Comparison of ENCODE assay signal across 8 mouse cellular contexts in genomic region chr5:115280050-115280687, GRCm38 (mm10). TPM values are rescaled to one million over a fixed set of nuclear protein-coding genes. Genes with fewer than 3 reads are reported as not detected.
DNase-seq lines count a peak whose midpoint lies in the region; ATAC-seq and TF ChIP-seq lines count a peak whose summit lies in the region.

No protein-coding gene starts in this region.

- DNase-seq in cerebellum, adult 2 months: peak in 1 of 2 experiments; percentile 44
- peak; percentile 34 for DNase-seq in liver
- no peak for DNase-seq in gastrocnemius, postnatal 4 days (ENCODE audit: low spot score in 2 of 2)
- DNase-seq in urinary bladder, postnatal 10 days (ENCODE audit: low spot score): no peak

- WGBS in cerebellum, adult 2 months: 3% methylated on average over 17 of the region's 17 CpGs
- 6% methylated on average over 17 of the region's 17 CpGs for WGBS in heart, embryonic 15.5 days
- 5% methylated on average over 17 of the region's 17 CpGs for WGBS in olfactory bulb, adult 2 months

- TF ChIP-seq POLR2A in cerebellum, adult 2 months (IDR thresholded peaks at IDR 0.05; ENCODE audit: borderline replicate concordance, insufficient read depth, low read length): no peak
- TF ChIP-seq POLR2A in olfactory bulb, adult 2 months (IDR thresholded peaks at IDR 0.05; ENCODE audit: insufficient read depth, low read depth, low read length): no peak

- H3K27me3 ChIP-seq in megakaryocyte, embryonic 14.5 days (replicated peaks): no peaks in the 10 kb centered on the region
- no peaks in the 10 kb centered on the region for H3K27me3 ChIP-seq in cerebellum, adult 2 months (ENCODE audit: control insufficient read depth, insufficient read depth, low read length)
- H3K27me3 ChIP-seq in heart, embryonic 15.5 days: no peaks in the 10 kb centered on the region

- no peaks in the 10 kb centered on the region for H3K9me3 ChIP-seq in megakaryocyte, embryonic 14.5 days
- H3K9me3 ChIP-seq in heart, embryonic 15.5 days (replicated peaks): no peaks in the 10 kb centered on the region

- H3K4me3 ChIP-seq in megakaryocyte, embryonic 14.5 days (replicated peaks): peak overlapping the region; percentile 98
- peak overlapping the region; percentile 93 for H3K4me3 ChIP-seq in cerebellum, adult 2 months (replicated peaks; ENCODE audit: insufficient read depth, low read depth, low read length)
- H3K4me3 ChIP-seq in heart, embryonic 15.5 days: peak overlapping the region; percentile 92
- H3K4me3 ChIP-seq in olfactory bulb, adult 2 months (ENCODE audit: insufficient read depth, low read depth, low read length): peak overlapping the region; percentile 88

- no peak for TF ChIP-seq CTCF in cerebellum, adult 2 months (IDR thresholded peaks at IDR 0.05; ENCODE audit: borderline replicate concordance, insufficient read depth, low read depth, low read length)
- no peak for TF ChIP-seq CTCF in olfactory bulb, adult 2 months (IDR thresholded peaks at IDR 0.05; ENCODE audit: insufficient read depth, low read depth, low read length)

- H3K4me1 ChIP-seq in megakaryocyte, embryonic 14.5 days: peaks cover 47% of the 10 kb centered on the region
- H3K4me1 ChIP-seq in cerebellum, adult 2 months (ENCODE audit: control insufficient read depth, insufficient read depth, low read length): no peaks in the 10 kb centered on the region
- H3K4me1 ChIP-seq in heart, embryonic 15.5 days (replicated peaks): peaks cover 9% of the 10 kb centered on the region
- H3K4me1 ChIP-seq in olfactory bulb, adult 2 months (ENCODE audit: control insufficient read depth, insufficient read depth, low read length): peaks cover 5% of the 10 kb centered on the region; the same call in 1 of the 2 replicates

- H3K36me3 ChIP-seq in megakaryocyte, embryonic 14.5 days (replicated peaks; ENCODE audit: low read length): peaks cover 24% of the 10 kb centered on the region
- peaks cover 19% of the 10 kb centered on the region for H3K36me3 ChIP-seq in heart, embryonic 15.5 days

- peak overlapping the region; percentile 87 for H3K9ac ChIP-seq in heart, embryonic 15.5 days

- H3K4me2 ChIP-seq in heart, embryonic 15.5 days: peak overlapping the region; percentile 80

- peak overlapping the region; percentile 70 for H3K27ac ChIP-seq in cerebellum, adult 2 months (ENCODE audit: insufficient read depth, low read length)
- peak overlapping the region; percentile 70 for H3K27ac ChIP-seq in heart, embryonic 15.5 days
- H3K27ac ChIP-seq in olfactory bulb, adult 2 months (ENCODE audit: insufficient read depth, low read depth, low read length): no peak overlapping the region

- ATAC-seq in megakaryocyte, adult 5-6 weeks (ENCODE audit: poor library complexity, severe bottlenecking): no peak
- ATAC-seq in heart, embryonic 15.5 days (replicated peaks; ENCODE audit: insufficient number of reproducible peaks, insufficient read depth, low FRiP score, low read depth): no peak

RNA-seq across cellular contexts. Expression of gene Coq5, which starts 0.7 kb away (rescaled TPM):
- 8.3 and 12.6 TPM in 2 replicates for polyA plus RNA-seq in megakaryocyte, embryonic 14.5 days (2012; ENCODE audit: insufficient read depth, low replicate concordance)
- total RNA-seq in megakaryocyte, adult 5-6 weeks (2015): 8.7 and 10.9 TPM in 2 replicates
- 27.3 and 27.8 TPM in 2 replicates for total RNA-seq in megakaryocyte, adult 5-6 weeks (2017)
- polyA plus RNA-seq in cerebellum, adult 2 months (2012; rRNA removed): 39.5 and 39.8 TPM in 2 replicates
- polyA plus RNA-seq in heart, embryonic 15.5 days (2015; fragmentation: Nextera tagmentation; extraction: Ambion mirVana): 72.3 and 83.3 TPM in 2 replicates
- polyA plus RNA-seq in olfactory bulb, adult 2 months (2012; ENCODE audit: insufficient read depth, insufficient read length, low replicate concordance, missing spikeins): not detected in 2 replicates
- total RNA-seq in gastrocnemius, postnatal 4 days (2021): 10 to 100 TPM; 57.8 to 64.2 TPM

RNA-seq across cellular contexts. Expression of gene Rnf10, which starts 7.5 kb away (rescaled TPM):
- polyA plus RNA-seq in megakaryocyte, embryonic 14.5 days (2012; ENCODE audit: insufficient read depth, low replicate concordance): 127 and 382 TPM in 2 replicates
- total RNA-seq in megakaryocyte, adult 5-6 weeks (2015): 50.9 and 55.4 TPM in 2 replicates
- 55.9 and 78.3 TPM in 2 replicates for total RNA-seq in megakaryocyte, adult 5-6 weeks (2017)
- 141 and 151 TPM in 2 replicates for polyA plus RNA-seq in cerebellum, adult 2 months (2012; rRNA removed)
- 131 and 156 TPM in 2 replicates for polyA plus RNA-seq in heart, embryonic 15.5 days (2015; fragmentation: Nextera tagmentation; extraction: Ambion mirVana)
- 496 TPM in 1 of 2 replicates, not detected in the other for polyA plus RNA-seq in olfactory bulb, adult 2 months (2012; ENCODE audit: insufficient read depth, insufficient read length, low replicate concordance, missing spikeins)
- 100 to 1,000 TPM; 196 TPM for total RNA-seq in gastrocnemius, postnatal 4 days (2021)

RNA-seq across cellular contexts. Expression of gene Dynll1, which starts 20.6 kb away (rescaled TPM):
- polyA plus RNA-seq in megakaryocyte, embryonic 14.5 days (2012; ENCODE audit: insufficient read depth, low replicate concordance): 552 and 565 TPM in 2 replicates
- 646 and 659 TPM in 2 replicates for total RNA-seq in megakaryocyte, adult 5-6 weeks (2015)
- 318 and 344 TPM in 2 replicates for total RNA-seq in megakaryocyte, adult 5-6 weeks (2017)
- 381 and 416 TPM in 2 replicates for polyA plus RNA-seq in cerebellum, adult 2 months (2012; rRNA removed)
- polyA plus RNA-seq in heart, embryonic 15.5 days (2015; fragmentation: Nextera tagmentation; extraction: Ambion mirVana): 1,079 and 1,146 TPM in 2 replicates
- 797 TPM in 1 of 2 replicates, not detected in the other for polyA plus RNA-seq in olfactory bulb, adult 2 months (2012; ENCODE audit: insufficient read depth, insufficient read length, low replicate concordance, missing spikeins)
- total RNA-seq in gastrocnemius, postnatal 4 days (2021): 100 to 1,000 TPM; 314 to 330 TPM

RNA-seq across cellular contexts. Expression of gene Pop5, which starts 44.5 kb away (rescaled TPM):
- polyA plus RNA-seq in megakaryocyte, embryonic 14.5 days (2012; ENCODE audit: insufficient read depth, low replicate concordance): 51.5 and 56.1 TPM in 2 replicates
- 61.7 and 74.6 TPM in 2 replicates for total RNA-seq in megakaryocyte, adult 5-6 weeks (2015)
- total RNA-seq in megakaryocyte, adult 5-6 weeks (2017): 30.9 and 81.2 TPM in 2 replicates
- 168 and 177 TPM in 2 replicates for polyA plus RNA-seq in cerebellum, adult 2 months (2012; rRNA removed)
- 56.2 and 60.3 TPM in 2 replicates for polyA plus RNA-seq in heart, embryonic 15.5 days (2015; fragmentation: Nextera tagmentation; extraction: Ambion mirVana)
- not detected in 2 replicates for polyA plus RNA-seq in olfactory bulb, adult 2 months (2012; ENCODE audit: insufficient read depth, insufficient read length, low replicate concordance, missing spikeins)
- total RNA-seq in gastrocnemius, postnatal 4 days (2021): 10 to 100 TPM; 20.2 to 25.0 TPM

RNA-seq across cellular contexts. Expression of gene Srsf9, which starts 46.8 kb away (rescaled TPM):
- polyA plus RNA-seq in megakaryocyte, embryonic 14.5 days (2012; ENCODE audit: insufficient read depth, low replicate concordance): 79.3 and 86.6 TPM in 2 replicates
- total RNA-seq in megakaryocyte, adult 5-6 weeks (2015): 79.1 and 98.4 TPM in 2 replicates
- total RNA-seq in megakaryocyte, adult 5-6 weeks (2017): 126 and 130 TPM in 2 replicates
- polyA plus RNA-seq in cerebellum, adult 2 months (2012; rRNA removed): 60.1 and 65.0 TPM in 2 replicates
- polyA plus RNA-seq in heart, embryonic 15.5 days (2015; fragmentation: Nextera tagmentation; extraction: Ambion mirVana): 99.0 and 118 TPM in 2 replicates
- polyA plus RNA-seq in olfactory bulb, adult 2 months (2012; ENCODE audit: insufficient read depth, insufficient read length, low replicate concordance, missing spikeins): not detected in 2 replicates
- total RNA-seq in gastrocnemius, postnatal 4 days (2021): 10 to 100 TPM; 38.2 to 42.8 TPM
